Mouse (Mus musculus) MEL (cell line): ENCODE measurements around the gene Kcnip1. TPM values are rescaled to one million over a fixed set of nuclear protein-coding genes. Genes with fewer than 3 reads are reported as not detected.
A peak's percentile ranks its signal among the peaks of the same experiment; 100 is the strongest.

Experiments
- DNase-seq: peaks from one replicate; pipeline ENCODE4 v3.0.0; 2011; ENCODE audit warnings: low read depth, low spot score
- H3K27ac ChIP-seq: 2 replicates; pipeline ENCODE4 v1.5.1; 2012; ENCODE audit warnings: low read depth, mild to moderate bottlenecking, control low read depth, low read length, moderate library complexity; ENCODE audit not compliant: control insufficient read depth
- H3K27me3 ChIP-seq, 2 experiments: fragments of 150-350 bp in 1 of 2; sonication (generic) in 1 of 2; 2 replicates each; pipeline ENCODE4 v1.6.1; 2012; ENCODE audit warnings: low read length in 2 of 2, mild to moderate bottlenecking in 2 of 2, improper control_type of control experiment in 1 of 2, moderate library complexity in 1 of 2; ENCODE audit not compliant: insufficient read depth in 2 of 2, control insufficient read depth in 1 of 2
- H3K36me3 ChIP-seq, 2 experiments: 2 replicates each; pipeline ENCODE4 v1.6.1; 2012 to 2014; ENCODE audit warnings: low read length in 2 of 2, improper control_type of control experiment in 1 of 2, inconsistent platforms in 1 of 2, mild to moderate bottlenecking in 1 of 2; ENCODE audit not compliant: insufficient read depth in 2 of 2, control insufficient read depth in 1 of 2
- H3K4me1 ChIP-seq, 2 experiments: fragments of 150-350 bp in 1 of 2; sonication (generic) in 1 of 2; 2 replicates each; pipeline ENCODE4 v1.6.1; 2012; ENCODE audit warnings: low read length in 2 of 2, improper control_type of control experiment in 1 of 2, mild to moderate bottlenecking in 1 of 2; ENCODE audit not compliant: insufficient read depth in 2 of 2, control insufficient read depth in 1 of 2
- H3K4me3 ChIP-seq, 2 experiments: fragments of 150-350 bp in 1 of 2; sonication (generic) in 1 of 2; 2 replicates each; pipeline ENCODE4 v1.5.1; 2012; ENCODE audit warnings: low read depth in 2 of 2, low read length in 2 of 2, mild to moderate bottlenecking in 2 of 2, moderate library complexity in 2 of 2, control low read depth in 1 of 2, improper control_type of control experiment in 1 of 2; ENCODE audit not compliant: control insufficient read depth in 1 of 2, insufficient read depth in 1 of 2
- H3K79me2 ChIP-seq: 2 replicates; pipeline ENCODE4 v1.6.1; 2012; ENCODE audit warnings: mild to moderate bottlenecking, low read length, moderate library complexity; ENCODE audit not compliant: control insufficient read depth, poor library complexity, insufficient read depth
- H3K9ac ChIP-seq: 2 replicates; pipeline ENCODE4 v1.6.1; 2012; ENCODE audit warnings: low read depth, mild to moderate bottlenecking, control low read depth, low read length, moderate library complexity; ENCODE audit not compliant: control insufficient read depth, poor library complexity, severe bottlenecking
- H3K9me3 ChIP-seq: fragments of 150-350 bp; sonication (generic); replicated peaks from 2 replicates; pipeline ENCODE4 v1.6.1; 2012; ENCODE audit warnings: mild to moderate bottlenecking, low read length, improper control_type of control experiment, moderate library complexity; ENCODE audit not compliant: insufficient read depth
- BHLHE40 ChIP-seq: IDR thresholded peaks from 2 replicates; pipeline ENCODE4 v1.6.1; 2012; ENCODE audit warnings: low read depth, mild to moderate bottlenecking, inconsistent platforms, low read length, improper control_type of control experiment, borderline replicate concordance
- CHD1 ChIP-seq: IDR thresholded peaks from 2 replicates; pipeline ENCODE4 v1.6.1; 2012; ENCODE audit warnings: low read depth, mild to moderate bottlenecking, inconsistent platforms, low read length, improper control_type of control experiment
- CTCF ChIP-seq, 3 experiments: IDR thresholded peaks in 2 of 3; conservative IDR thresholded peaks in 1 of 3; 2 replicates each; pipeline ENCODE4 v1.5.1; 2011 to 2012; ENCODE audit warnings: low read length in 3 of 3, low read depth in 2 of 3, mild to moderate bottlenecking in 2 of 3, improper control_type of control experiment in 1 of 3, inconsistent platforms in 1 of 3, mixed read lengths in 1 of 3, moderate library complexity in 1 of 3; ENCODE audit not compliant: control insufficient read depth in 1 of 3, insufficient read depth in 1 of 3, poor library complexity in 1 of 3, severe bottlenecking in 1 of 3
- ELF1 ChIP-seq: IDR thresholded peaks from 2 replicates; pipeline ENCODE4 v1.6.1; 2014; ENCODE audit warnings: low read depth, mild to moderate bottlenecking, inconsistent platforms, low read length, improper control_type of control experiment, moderate library complexity
- EP300 ChIP-seq, 2 experiments: IDR thresholded peaks; 2 replicates each; pipeline ENCODE4 v1.6.1; 2011; ENCODE audit warnings: improper control_type of control experiment in 2 of 2, low read length in 2 of 2, low read depth in 1 of 2, mild to moderate bottlenecking in 1 of 2
- ETS1 ChIP-seq: IDR thresholded peaks from 2 replicates; pipeline ENCODE4 v1.6.1; 2012; ENCODE audit warnings: low read depth, mild to moderate bottlenecking, inconsistent platforms, low read length, improper control_type of control experiment, moderate library complexity
- GABPA ChIP-seq: IDR thresholded peaks from 2 replicates; pipeline ENCODE4 v1.6.1; 2012; ENCODE audit warnings: low read depth, mild to moderate bottlenecking, inconsistent platforms, low read length, improper control_type of control experiment, moderate library complexity
- GATA1 ChIP-seq: IDR thresholded peaks from 2 replicates; pipeline ENCODE4 v1.6.1; 2011; ENCODE audit warnings: low read depth, low read length, improper control_type of control experiment
- JUND ChIP-seq: IDR thresholded peaks from 2 replicates; pipeline ENCODE4 v1.6.1; 2011; ENCODE audit warnings: low read depth, mild to moderate bottlenecking, improper control_type of control experiment, low read length
- KAT2A ChIP-seq: conservative IDR thresholded peaks from 2 replicates; pipeline ENCODE4 v1.6.1; 2012; ENCODE audit warnings: low read depth, low read length, improper control_type of control experiment, inconsistent platforms
- MAZ ChIP-seq: IDR thresholded peaks from 2 replicates; pipeline ENCODE4 v1.6.1; 2012; ENCODE audit warnings: low read depth, mild to moderate bottlenecking, inconsistent platforms, low read length, improper control_type of control experiment
- MXI1 ChIP-seq: IDR thresholded peaks from 2 replicates; pipeline ENCODE4 v1.6.1; 2011; ENCODE audit warnings: mild to moderate bottlenecking, low read depth, low read length, improper control_type of control experiment
- MYB ChIP-seq: IDR thresholded peaks from 2 replicates; pipeline ENCODE4 v1.6.1; 2011; ENCODE audit warnings: mild to moderate bottlenecking, low read depth, low read length, improper control_type of control experiment
- NELFE ChIP-seq: IDR thresholded peaks from 2 replicates; pipeline ENCODE4 v1.6.1; 2011; ENCODE audit warnings: low read depth, low read length, improper control_type of control experiment
- NRF1 ChIP-seq: IDR thresholded peaks from 2 replicates; pipeline ENCODE4 v1.6.1; 2014; ENCODE audit warnings: low read depth, mild to moderate bottlenecking, inconsistent platforms, low read length, improper control_type of control experiment, moderate library complexity; ENCODE audit not compliant: poor library complexity, insufficient read depth, severe bottlenecking
- POLR2AphosphoS2 ChIP-seq: IDR thresholded peaks from 2 replicates; pipeline ENCODE4 v1.6.1; 2011; ENCODE audit warnings: low read length, improper control_type of control experiment
- RCOR1 ChIP-seq: IDR thresholded peaks from 2 replicates; pipeline ENCODE4 v1.6.1; 2012; ENCODE audit warnings: low read depth, mild to moderate bottlenecking, inconsistent platforms, low read length, improper control_type of control experiment
- SIN3A ChIP-seq: IDR thresholded peaks from 2 replicates; pipeline ENCODE4 v1.6.1; 2012; ENCODE audit warnings: low read length, improper control_type of control experiment, inconsistent platforms
- TAL1 ChIP-seq: IDR thresholded peaks from 2 replicates; pipeline ENCODE4 v1.6.1; 2012; ENCODE audit warnings: mild to moderate bottlenecking, inconsistent platforms, low read length, moderate library complexity, mixed read lengths
- TBP ChIP-seq: IDR thresholded peaks from 2 replicates; pipeline ENCODE4 v1.8.0; 2011; ENCODE audit warnings: low read depth, low read length, improper control_type of control experiment
- TCF12 ChIP-seq: IDR thresholded peaks from 2 replicates; pipeline ENCODE4 v1.6.1; 2014; ENCODE audit warnings: low read depth, mild to moderate bottlenecking, inconsistent platforms, low read length, improper control_type of control experiment, moderate library complexity
- USF2 ChIP-seq, 2 experiments: IDR thresholded peaks; 2 replicates each; pipeline ENCODE4 v1.6.1; 2011 to 2012; ENCODE audit warnings: improper control_type of control experiment in 2 of 2, low read length in 2 of 2, borderline replicate concordance in 1 of 2, inconsistent platforms in 1 of 2, low read depth in 1 of 2, mild to moderate bottlenecking in 1 of 2; ENCODE audit not compliant: insufficient read depth in 1 of 2
- ZNF384 ChIP-seq: IDR thresholded peaks from 2 replicates; pipeline ENCODE4 v1.6.1; 2012; ENCODE audit warnings: low read depth, mild to moderate bottlenecking, inconsistent platforms, low read length, improper control_type of control experiment
- polyA plus RNA-seq, 2 experiments: library from polyadenylated mRNA; stranded (reverse) in 1 of 2; unstranded in 1 of 2; fragments of >175 nt in 1 of 2; fragments of >200 nt in 1 of 2; gene quantifications; 2 replicates each; pipeline versions ENCODE4 v1.2.1 to v1.2.4; 2012; ENCODE audit warnings: low replicate concordance in 2 of 2, low read depth in 1 of 2; ENCODE audit not compliant: insufficient read length in 2 of 2, insufficient read depth in 1 of 2, missing spikeins in 1 of 2
- total RNA-seq: library from RNA; depleted of rRNA; stranded (reverse); fragments of 300-350 nt; gene quantifications from 2 replicates; pipeline ENCODE4 v1.2.3, GENCODE M21; 2012

Kcnip1 gene
- total and polyA plus RNA-seq, 3 experiments, result 0.04 to 0.06 TPM; not detected in 1

DNA sequence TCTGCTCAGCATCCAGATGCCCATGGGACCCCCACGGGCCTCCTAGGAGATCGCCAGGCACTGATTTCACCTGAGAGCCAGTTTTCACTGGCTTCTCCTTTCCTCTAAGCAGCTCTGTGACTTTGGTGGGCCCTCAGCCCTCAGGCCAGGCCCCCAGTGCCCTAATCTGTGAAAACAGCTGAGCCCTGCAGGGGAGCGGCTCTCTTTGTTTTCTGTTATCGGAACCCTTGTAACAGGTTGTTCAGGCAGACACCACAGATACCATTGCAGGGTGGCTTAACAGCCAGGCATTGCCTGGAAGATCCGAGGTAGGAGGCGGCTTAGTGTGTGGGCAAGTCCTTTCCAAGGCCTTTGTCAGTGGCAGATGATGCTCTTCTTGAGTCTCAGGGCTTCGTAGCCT, 82.0 kb downstream of the Kcnip1 start (continued):
- TF ChIP-seq USF2 (IDR thresholded peaks at IDR 0.05; ENCODE audit: borderline replicate concordance in 1 of 2, insufficient read depth in 1 of 2, low read depth in 1 of 2, low read length in 2 of 2) (no peak), EP300 (IDR thresholded peaks at IDR 0.05; ENCODE audit: low read depth in 1 of 2, low read length in 2 of 2) (peak; percentile 97 to 100)
- TF ChIP-seq, all 39 proteins: peak for 19

DNA sequence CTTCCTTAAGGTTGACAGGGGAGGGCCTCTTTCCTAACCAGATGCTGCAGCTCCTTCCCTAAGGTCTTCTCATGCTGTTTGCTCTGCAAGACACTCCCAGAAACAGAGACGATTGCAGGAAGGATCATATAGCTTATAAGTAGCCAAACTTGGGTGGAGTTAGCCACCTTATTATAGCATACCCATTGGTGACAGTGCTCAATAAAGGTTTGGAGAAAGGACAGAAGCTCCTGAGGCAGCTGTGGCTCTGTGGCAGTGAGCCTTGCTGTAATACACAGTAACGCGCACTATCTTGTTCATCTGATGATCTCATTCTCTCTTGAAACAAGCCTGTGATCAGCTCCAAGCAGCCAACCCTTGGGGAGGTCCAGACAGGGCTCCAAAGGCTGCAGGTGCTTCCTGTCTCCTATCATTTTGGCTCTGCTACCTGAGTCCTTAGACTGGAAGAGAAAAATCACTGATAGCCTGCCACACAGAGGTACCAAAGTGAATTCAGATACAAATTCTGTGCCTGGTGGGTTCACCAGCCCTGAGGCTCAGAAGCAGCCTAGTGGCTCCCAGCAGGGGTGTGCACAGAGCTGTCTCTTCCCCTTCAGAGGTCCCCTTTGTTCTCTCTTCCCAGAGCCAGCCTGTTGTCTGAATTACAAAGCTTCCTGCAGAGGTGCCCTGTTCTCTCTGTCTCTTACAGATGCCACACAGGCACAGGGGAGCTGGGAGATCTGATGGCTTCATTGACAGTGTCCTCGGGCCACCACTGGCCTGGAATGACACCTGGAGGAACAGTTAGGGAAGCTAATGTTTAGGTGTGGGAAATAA, 84.4 kb downstream of the Kcnip1 start:
- Histone ChIP-seq H3K4me1 (peaks cover 32 to 60% of the 10 kb centered on the region in 2 experiments), H3K79me2 (no peaks in the 10 kb centered on the region), H3K27me3 (no peaks in the 10 kb centered on the region), H3K27ac (peak overlapping the region; percentile 46), H3K36me3 (peaks cover 0 to 49% of the 10 kb centered on the region in 2 experiments; a peak in 2 of 4 replicates), H3K9me3 (no peaks in the 10 kb centered on the region), H3K9ac (0 out of 2 replicates have a peak overlapping the region, but pooled peaks have one; percentile 3), H3K4me3 (no peak overlapping the region)
- no peak for TF ChIP-seq KAT2A
- TF ChIP-seq JUND, result no peak
- TF ChIP-seq ZNF384, result no peak
- peak; percentile 34; the same call in 1 of the 2 replicates for TF ChIP-seq POLR2AphosphoS2
- peak; percentile 51; the same call in 1 of the 2 replicates for TF ChIP-seq NELFE
- TF ChIP-seq NRF1, result 0 out of 2 replicates have a peak, but pooled peaks have one; percentile 14
- peak; percentile 61 for TF ChIP-seq TAL1
- 0 out of 2 replicates have a peak, but pooled peaks have one; percentile 81 for TF ChIP-seq CHD1
- TF ChIP-seq MXI1, result peak; percentile 53
- TF ChIP-seq BHLHE40, result 0 out of 2 replicates have a peak, but pooled peaks have one; percentile 14
- TF ChIP-seq ETS1, result peak; percentile 99
- TF ChIP-seq RCOR1, result peak; percentile 88
- TF ChIP-seq EP300 (IDR thresholded peaks at IDR 0.05; ENCODE audit: low read depth in 1 of 2, low read length in 2 of 2), result peak; percentile 92 to 95
- TF ChIP-seq TCF12, result peak; percentile 98
- TF ChIP-seq CTCF (IDR thresholded peaks at IDR 0.05 in 2 of 3, conservative IDR thresholded peaks at IDR 0.05 in 1 of 3; ENCODE audit: control insufficient read depth in 1 of 3, insufficient read depth in 1 of 3, low read depth in 2 of 3, low read length in 3 of 3, poor library complexity in 1 of 3, severe bottlenecking in 1 of 3), result no peak
- peak; percentile 81 for TF ChIP-seq GATA1
- 0 out of 2 replicates have a peak, but pooled peaks have one; percentile 26 for TF ChIP-seq TBP
- TF ChIP-seq ELF1, result peak; percentile 16; the same call in 1 of the 2 replicates
- TF ChIP-seq SIN3A, result 0 out of 2 replicates have a peak, but pooled peaks have one; percentile 68
- peak; percentile 37; the same call in 1 of the 2 replicates for TF ChIP-seq MYB
- peak; percentile 71; the same call in 1 of the 2 replicates for TF ChIP-seq MAZ
- no peak for TF ChIP-seq GABPA
- peak; percentile 87 for DNase-seq
